Mouse (Mus musculus) hindbrain, embryonic 16.5 days (tissue): Measurements from ENCODE around the gene Tm4sf1. TPM values are rescaled to one million over a fixed set of nuclear protein-coding genes. Genes with fewer than 3 reads are reported as not detected.

Experiments
- ATAC-seq: fragments of 200-750 bp; cut with Nextera tagmentation; 2 replicates; pipeline ENCODE4 v1.8.0; 2017; ENCODE audit warnings: moderate TSS enrichment, moderate library complexity
- H3K27ac ChIP-seq: fragments of 300-500 bp; sonication (generic); 2 replicates; pipeline ENCODE4 v1.5.1; 2014; ENCODE audit warnings: low read depth, mild to moderate bottlenecking, control low read depth, low read length, moderate library complexity
- H3K27me3 ChIP-seq: fragments of 300-500 bp; sonication (generic); replicated peaks from 2 replicates; pipeline ENCODE4 v1.6.1; 2014; ENCODE audit warnings: low read length; ENCODE audit not compliant: control insufficient read depth, insufficient read depth
- H3K36me3 ChIP-seq: fragments of 300-500 bp; sonication (generic); 2 replicates; pipeline ENCODE4 v1.6.1; 2014; ENCODE audit warnings: mild to moderate bottlenecking, low read length, moderate library complexity, mixed read lengths; ENCODE audit not compliant: control insufficient read depth, insufficient read depth
- H3K4me1 ChIP-seq: fragments of 300-500 bp; sonication (generic); 2 replicates; pipeline ENCODE4 v1.6.1; 2014; ENCODE audit warnings: low read depth, low read length; ENCODE audit not compliant: control insufficient read depth, insufficient read depth
- H3K4me2 ChIP-seq: fragments of 300-500 bp; sonication (generic); 2 replicates; pipeline ENCODE4 v1.6.1; 2014; ENCODE audit warnings: mild to moderate bottlenecking, low read length, control low read depth, moderate library complexity
- H3K4me3 ChIP-seq: fragments of 300-500 bp; sonication (generic); 2 replicates; pipeline ENCODE4 v1.5.1; 2014; ENCODE audit warnings: mild to moderate bottlenecking, low read length, control low read depth, moderate library complexity
- H3K9ac ChIP-seq: fragments of 300-500 bp; sonication (generic); 2 replicates; pipeline ENCODE4 v1.6.1; 2014; ENCODE audit warnings: low read depth, mild to moderate bottlenecking, control low read depth, low read length, moderate library complexity
- H3K9me3 ChIP-seq: fragments of 300-500 bp; sonication (generic); 2 replicates; pipeline ENCODE4 v1.6.1; 2014; ENCODE audit warnings: mild to moderate bottlenecking, low read length, moderate library complexity; ENCODE audit not compliant: control insufficient read depth
- WGBS: fragments of 180-500 bp; shearing (Covaris S2); extraction: QIAGEN DNeasy Blood & Tissue Kit; methylation state at CpG from one replicate; pipeline ENCODE4 v1.1.7; 2014; 5-methylcytosine and 5-hydroxymethylcytosine counted together
- polyA plus RNA-seq: library from polyadenylated mRNA; unstranded; fragments of >200 nt; fragmentation: Nextera tagmentation; extraction: Ambion mirVana; gene quantifications from 2 replicates; pipeline ENCODE4 v1.2.1, GENCODE M21; 2015

Gene Tm4sf1
- polyA plus RNA-seq, 1 experiment from 2014 or later: 29.2 TPM

GRCm38 (mm10) chr3:57267559-57268173 is 34.1 kb downstream of the Tm4sf1 start:
- Histone ChIP-seq H3K4me1 (no peaks in the 10 kb centered on the region), H3K9me3 (no peaks in the 10 kb centered on the region), H3K4me2 (no peak overlapping the region), H3K36me3 (no peaks in the 10 kb centered on the region), H3K9ac (no peak overlapping the region), H3K27ac (no peak overlapping the region), H3K4me3 (no peak overlapping the region), H3K27me3 (no peaks in the 10 kb centered on the region)
- ATAC-seq: peak; percentile 90
- 36% methylated on average over 6 of the region's 6 CpGs for WGBS

DNA sequence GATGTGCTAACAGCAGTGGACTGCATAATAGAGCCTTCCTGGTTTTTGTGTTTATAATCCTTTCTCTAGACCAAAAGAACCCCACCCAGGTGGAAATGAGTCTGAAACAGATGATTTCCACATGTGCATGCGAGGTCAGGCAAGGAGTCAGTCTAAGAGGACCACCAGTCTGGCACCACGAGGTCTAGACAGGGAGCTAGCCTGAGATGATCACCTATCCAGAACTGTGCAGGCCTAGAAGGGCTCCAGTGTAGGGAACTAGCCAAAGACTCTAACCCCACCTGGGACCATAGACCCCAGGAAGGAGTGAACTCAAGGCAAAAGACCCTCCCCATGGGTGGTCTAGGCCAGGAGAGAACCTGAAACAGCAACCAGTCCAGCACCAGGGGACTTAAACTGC is 48.7 kb downstream of the Tm4sf1 start:
- Histone ChIP-seq H3K36me3 (no peaks in the 10 kb centered on the region), H3K9ac (no peak overlapping the region), H3K27me3 (no peaks in the 10 kb centered on the region), H3K9me3 (no peaks in the 10 kb centered on the region), H3K4me1 (no peaks in the 10 kb centered on the region), H3K4me2 (no peak overlapping the region), H3K4me3 (no peak overlapping the region), H3K27ac (no peak overlapping the region)
- WGBS: 59% methylated on average over 2 of the region's 2 CpGs
- no peak for ATAC-seq

DNA sequence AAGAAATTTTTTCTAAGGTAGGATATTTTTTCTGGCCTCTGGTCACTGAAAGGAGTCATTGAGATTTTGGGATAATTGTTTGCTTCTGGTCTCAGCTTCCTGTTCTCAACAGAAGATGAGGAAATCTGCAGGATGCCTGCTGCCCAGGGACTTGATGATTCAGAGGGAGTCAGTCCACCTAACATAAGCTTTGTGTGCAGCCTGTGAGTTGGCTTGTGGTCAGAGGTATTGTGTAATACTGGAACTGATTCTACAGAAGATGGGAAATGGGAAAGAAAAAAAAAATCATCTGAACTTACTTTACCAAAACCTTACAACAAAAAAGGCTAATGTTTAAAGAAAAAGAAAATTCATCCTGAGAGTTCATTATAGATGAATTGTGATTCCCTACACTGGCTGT is 49.2 kb downstream of the Tm4sf1 start:
- H3K9ac ChIP-seq: no peak overlapping the region
- H3K9me3 ChIP-seq: no peaks in the 10 kb centered on the region
- H3K4me1 ChIP-seq: no peaks in the 10 kb centered on the region
- no peak overlapping the region for H3K4me3 ChIP-seq
- H3K36me3 ChIP-seq: no peaks in the 10 kb centered on the region
- no peaks in the 10 kb centered on the region for H3K27me3 ChIP-seq
- H3K4me2 ChIP-seq: no peak overlapping the region
- H3K27ac ChIP-seq: no peak overlapping the region
- ATAC-seq: no peak

GRCm38 (mm10) chr3:57245242-57245641 is 56.5 kb downstream of the Tm4sf1 start:
- no peaks in the 10 kb centered on the region for H3K4me1 ChIP-seq
- no peaks in the 10 kb centered on the region for H3K27me3 ChIP-seq
- H3K9ac ChIP-seq: no peak overlapping the region
- no peak overlapping the region for H3K4me2 ChIP-seq
- 80% methylated on average over 2 of the region's 2 CpGs for WGBS
- H3K36me3 ChIP-seq: no peaks in the 10 kb centered on the region
- no peak overlapping the region for H3K27ac ChIP-seq
- H3K4me3 ChIP-seq: no peak overlapping the region
- no peak for ATAC-seq
- no peaks in the 10 kb centered on the region for H3K9me3 ChIP-seq

Other genes with a start within 250 kb of the Tm4sf1 start
- gene Tm4sf4, start 123.3 kb upstream of the Tm4sf1 start, polyA plus RNA-seq: 0.14 and 0.24 TPM in 2 replicates